Mouse (Mus musculus): ENCODE results near the gene Tex2. TPM values are rescaled to one million over a fixed set of nuclear protein-coding genes. Genes with fewer than 3 reads are reported as not detected.

Tex2 gene
- polyA plus RNA-seq, 1 experiment = 33.0 TPM

DNA sequence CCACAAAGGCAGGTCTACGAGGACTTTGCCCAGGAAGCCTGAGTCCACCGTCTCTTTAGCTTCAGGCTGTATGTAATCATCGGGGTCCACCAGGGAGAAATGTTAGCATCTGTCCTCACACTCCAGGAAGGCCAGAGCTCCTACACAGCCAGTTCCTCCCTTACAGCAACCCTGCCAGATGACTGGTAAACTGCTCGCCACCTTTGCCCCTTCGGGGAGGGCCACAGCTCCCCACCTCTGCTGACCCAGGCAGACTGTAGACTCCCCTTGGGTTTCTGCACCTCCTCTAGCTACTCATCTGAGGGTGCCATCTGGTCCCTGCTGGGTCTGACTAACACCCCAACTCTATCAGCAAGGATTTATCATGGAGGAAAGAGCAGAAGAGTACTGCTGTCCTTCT, 83.4 kb downstream of the Tex2 start:
- TF ChIP-seq CTCF (conservative IDR thresholded peaks at IDR 0.05; ENCODE audit: insufficient read depth, insufficient read length, low read depth, low read length) (no peak), POLR2A (IDR thresholded peaks at IDR 0.05; ENCODE audit: low read depth, low read length) (no peak)
- no peak overlapping the region for H3K4me3 ChIP-seq (ENCODE audit: insufficient read depth, low read depth, low read length)
- 56% methylated on average over 5 of the region's 5 CpGs for WGBS
- H3K4me1 ChIP-seq (ENCODE audit: control insufficient read depth, insufficient read depth, low read length) = peaks cover 42% of the 10 kb centered on the region
- no peaks in the 10 kb centered on the region for H3K36me3 ChIP-seq (ENCODE audit: control insufficient read depth, insufficient read depth, low read length)
- H3K27ac ChIP-seq (ENCODE audit: insufficient read depth, low read depth, low read length) = peak overlapping the region; percentile 41; the same call in 1 of the 2 replicates
- H3K27me3 ChIP-seq (replicated peaks; ENCODE audit: control insufficient read depth, insufficient read depth, low read length) = no peaks in the 10 kb centered on the region
- peak; percentile 86 for DNase-seq

DNA sequence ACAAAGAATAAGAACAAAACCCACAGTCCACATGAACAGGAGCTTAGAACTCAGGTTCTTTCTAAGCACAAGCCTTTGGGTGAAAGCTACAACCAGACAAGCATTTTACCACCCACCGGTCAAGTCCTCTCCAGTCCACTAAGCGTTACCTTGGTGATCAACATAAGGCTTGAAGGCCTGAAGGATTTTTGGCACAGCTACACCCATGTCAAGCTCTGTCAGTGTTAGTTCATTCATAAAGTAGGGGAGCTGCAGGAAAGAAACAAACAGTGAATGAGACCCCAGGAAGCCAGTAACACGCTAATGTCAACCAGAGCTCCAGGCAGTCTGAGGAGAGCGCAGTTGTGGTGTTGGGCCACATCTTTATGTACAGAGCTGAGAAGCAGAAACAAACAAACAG, 84.1 kb downstream of the Tex2 start:
- no peaks in the 10 kb centered on the region for H3K36me3 ChIP-seq (ENCODE audit: control insufficient read depth, insufficient read depth, low read length)
- TF ChIP-seq POLR2A (IDR thresholded peaks at IDR 0.05; ENCODE audit: low read depth, low read length) = no peak
- no peak for TF ChIP-seq CTCF (conservative IDR thresholded peaks at IDR 0.05; ENCODE audit: insufficient read depth, insufficient read length, low read depth, low read length)
- H3K27ac ChIP-seq (ENCODE audit: insufficient read depth, low read depth, low read length) = peak overlapping the region; percentile 17; the same call in 1 of the 2 replicates
- 75% methylated on average over 4 of the region's 4 CpGs for WGBS
- no peak overlapping the region for H3K4me3 ChIP-seq (ENCODE audit: insufficient read depth, low read depth, low read length)
- no peak for DNase-seq
- no peaks in the 10 kb centered on the region for H3K27me3 ChIP-seq (replicated peaks; ENCODE audit: control insufficient read depth, insufficient read depth, low read length)
- H3K4me1 ChIP-seq (ENCODE audit: control insufficient read depth, insufficient read depth, low read length) = peaks cover 37% of the 10 kb centered on the region

DNA sequence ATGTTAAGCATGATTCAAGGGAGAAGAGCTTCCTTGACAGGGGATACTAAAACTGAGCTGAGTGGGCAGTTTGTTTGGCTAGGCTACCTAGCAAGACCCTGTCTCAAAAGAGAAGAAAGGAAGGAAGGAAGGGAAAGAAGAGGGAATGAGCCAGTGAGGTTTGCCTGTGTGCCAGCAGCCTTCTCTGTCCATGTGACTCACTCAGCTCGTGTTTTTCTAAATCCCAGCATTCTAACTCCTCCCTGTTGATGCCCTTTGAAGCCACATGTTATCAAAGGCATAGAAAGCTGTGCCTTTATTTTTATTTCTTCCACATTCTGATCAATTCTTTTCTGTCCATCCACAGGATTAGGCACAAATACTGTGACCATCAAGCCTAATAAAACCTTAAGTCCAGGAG, 85.3 kb downstream of the Tex2 start:
- H3K4me3 ChIP-seq (ENCODE audit: insufficient read depth, low read depth, low read length) = no peak overlapping the region
- 45% methylated on average over 1 of the region's 1 CpGs for WGBS
- peak; percentile 41 for DNase-seq
- peak overlapping the region; percentile 66; the same call in 1 of the 2 replicates for H3K27ac ChIP-seq (ENCODE audit: insufficient read depth, low read depth, low read length)
- no peaks in the 10 kb centered on the region for H3K27me3 ChIP-seq (replicated peaks; ENCODE audit: control insufficient read depth, insufficient read depth, low read length)
- H3K4me1 ChIP-seq (ENCODE audit: control insufficient read depth, insufficient read depth, low read length) = peaks cover 33% of the 10 kb centered on the region
- no peak for TF ChIP-seq CTCF (conservative IDR thresholded peaks at IDR 0.05; ENCODE audit: insufficient read depth, insufficient read length, low read depth, low read length)
- TF ChIP-seq POLR2A (IDR thresholded peaks at IDR 0.05; ENCODE audit: low read depth, low read length) = no peak
- H3K36me3 ChIP-seq (ENCODE audit: control insufficient read depth, insufficient read depth, low read length) = no peaks in the 10 kb centered on the region

DNA sequence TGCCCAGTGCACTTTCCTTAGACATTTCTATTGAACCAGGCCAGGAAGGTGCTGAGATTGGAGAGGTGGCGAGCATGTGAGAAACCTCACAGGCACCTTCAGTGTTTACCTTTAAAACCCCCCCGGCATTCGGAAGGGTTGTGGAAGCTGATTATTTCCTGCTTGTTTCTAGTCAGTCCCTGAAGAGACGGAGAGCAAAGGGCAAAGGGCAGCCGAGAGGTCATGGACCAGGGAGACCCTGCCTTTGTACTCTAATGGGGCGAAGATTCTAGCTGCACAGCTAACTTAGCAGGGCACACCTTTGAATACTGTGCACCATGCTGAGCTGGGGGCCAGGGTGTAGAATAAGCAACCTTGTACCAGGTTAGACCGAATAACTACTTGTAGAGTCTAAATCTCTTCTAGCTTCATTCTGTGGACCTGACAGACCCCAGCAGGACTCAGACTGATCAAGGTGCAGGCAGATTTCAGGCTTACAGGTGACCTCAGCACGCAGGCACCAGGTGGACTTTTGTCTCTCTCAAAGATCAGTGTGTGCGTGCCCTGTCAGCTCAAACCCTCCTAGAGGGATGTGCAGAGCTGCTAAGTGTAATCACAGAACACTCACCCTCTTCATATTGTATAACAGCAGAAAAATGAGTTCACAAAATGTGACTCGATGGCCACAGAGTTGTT, 85.9 kb downstream of the Tex2 start:
- H3K27ac ChIP-seq (ENCODE audit: insufficient read depth, low read depth, low read length) = peak overlapping the region; percentile 66; the same call in 1 of the 2 replicates
- no peak for TF ChIP-seq CTCF (conservative IDR thresholded peaks at IDR 0.05; ENCODE audit: insufficient read depth, insufficient read length, low read depth, low read length)
- TF ChIP-seq POLR2A (IDR thresholded peaks at IDR 0.05; ENCODE audit: low read depth, low read length) = no peak
- WGBS = 52% methylated on average over 10 of the region's 10 CpGs
- no peaks in the 10 kb centered on the region for H3K27me3 ChIP-seq (replicated peaks; ENCODE audit: control insufficient read depth, insufficient read depth, low read length)
- no peak overlapping the region for H3K4me3 ChIP-seq (ENCODE audit: insufficient read depth, low read depth, low read length)
- peaks cover 27% of the 10 kb centered on the region for H3K4me1 ChIP-seq (ENCODE audit: control insufficient read depth, insufficient read depth, low read length)
- H3K36me3 ChIP-seq (ENCODE audit: control insufficient read depth, insufficient read depth, low read length) = no peaks in the 10 kb centered on the region
- DNase-seq = peak; percentile 64

DNA sequence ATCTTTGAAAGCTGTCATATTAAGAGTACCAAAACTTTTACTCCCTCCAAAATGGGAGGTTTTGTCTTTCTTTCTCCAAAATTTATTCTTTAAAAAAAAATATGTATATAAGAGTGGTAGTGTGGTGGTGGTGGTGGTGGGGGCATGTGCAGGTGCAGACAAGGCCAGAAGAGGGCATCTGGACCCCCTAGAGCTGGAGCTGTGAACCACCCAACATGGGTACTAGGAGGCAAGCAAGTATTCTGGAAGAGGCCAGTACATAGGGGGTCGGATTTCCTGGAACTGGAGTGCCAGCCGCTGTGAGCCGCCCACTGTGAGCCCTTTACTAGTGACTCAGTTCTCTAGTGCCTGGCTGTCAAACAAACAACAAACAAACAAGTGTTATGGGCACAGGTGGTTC, 90.7 kb downstream of the Tex2 start:
- no peak overlapping the region for H3K4me3 ChIP-seq (ENCODE audit: insufficient read depth, low read depth, low read length)
- WGBS = 66% methylated on average over 3 of the region's 3 CpGs
- 0 out of 2 replicates have a peak, but pooled peaks cover 1% of the 10 kb centered on the region for H3K36me3 ChIP-seq (ENCODE audit: control insufficient read depth, insufficient read depth, low read length)
- no peak overlapping the region for H3K27ac ChIP-seq (ENCODE audit: insufficient read depth, low read depth, low read length)
- no peak for TF ChIP-seq POLR2A (IDR thresholded peaks at IDR 0.05; ENCODE audit: low read depth, low read length)
- no peak for TF ChIP-seq CTCF (conservative IDR thresholded peaks at IDR 0.05; ENCODE audit: insufficient read depth, insufficient read length, low read depth, low read length)
- no peak for DNase-seq
- H3K4me1 ChIP-seq (ENCODE audit: control insufficient read depth, insufficient read depth, low read length) = peaks cover 7% of the 10 kb centered on the region; the same call in 1 of the 2 replicates
- no peaks in the 10 kb centered on the region for H3K27me3 ChIP-seq (replicated peaks; ENCODE audit: control insufficient read depth, insufficient read depth, low read length)

DNA sequence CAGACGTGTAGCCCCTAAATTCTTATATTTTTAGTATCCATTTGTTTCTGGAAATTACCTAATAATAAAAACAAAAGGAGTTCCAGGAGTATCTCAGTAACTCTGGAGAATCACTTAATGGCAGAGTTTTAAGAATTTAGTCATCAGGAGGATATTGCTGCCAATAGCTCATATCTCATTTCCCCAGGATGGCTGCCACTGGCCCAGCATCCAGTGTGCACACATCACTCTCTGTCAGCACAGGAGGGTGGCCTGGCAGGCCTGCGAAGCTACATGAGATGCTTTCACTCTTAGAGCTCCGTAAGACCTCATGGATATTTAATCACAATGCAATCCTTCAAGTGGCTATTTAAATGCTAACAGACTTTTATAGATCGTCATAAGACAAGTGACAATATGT, 91.6 kb downstream of the Tex2 start:
- Histone ChIP-seq H3K4me3 (ENCODE audit: insufficient read depth, low read depth, low read length) (no peak overlapping the region), H3K4me1 (ENCODE audit: control insufficient read depth, insufficient read depth, low read length) (no peaks in the 10 kb centered on the region), H3K36me3 (ENCODE audit: control insufficient read depth, insufficient read depth, low read length) (0 out of 2 replicates have a peak, but pooled peaks cover 1% of the 10 kb centered on the region), H3K27ac (ENCODE audit: insufficient read depth, low read depth, low read length) (no peak overlapping the region), H3K27me3 (replicated peaks; ENCODE audit: control insufficient read depth, insufficient read depth, low read length) (no peaks in the 10 kb centered on the region)
- no peak for DNase-seq
- WGBS = 66% methylated on average over 4 of the region's 4 CpGs
- no peak for TF ChIP-seq CTCF (conservative IDR thresholded peaks at IDR 0.05; ENCODE audit: insufficient read depth, insufficient read length, low read depth, low read length)
- no peak for TF ChIP-seq POLR2A (IDR thresholded peaks at IDR 0.05; ENCODE audit: low read depth, low read length)

DNA sequence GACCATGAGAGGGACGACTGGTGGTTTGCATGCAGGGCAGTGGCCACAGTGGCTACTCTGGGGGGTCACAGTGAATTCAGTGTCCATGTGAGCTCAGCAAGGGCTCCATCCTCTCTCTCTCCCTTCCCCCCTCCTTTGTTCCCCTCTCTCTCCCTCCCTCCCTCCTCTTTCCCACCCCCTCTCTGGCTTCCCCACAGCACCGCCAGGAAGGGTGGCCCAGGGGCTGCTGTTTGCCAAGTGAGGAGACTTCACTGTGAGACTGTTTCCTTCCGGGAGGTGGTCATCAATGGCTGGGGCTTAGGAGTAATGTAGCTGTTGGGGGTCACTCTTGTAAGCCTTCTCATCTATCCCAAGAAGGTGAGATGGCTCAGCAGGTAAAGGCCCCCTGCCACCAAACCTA, 92.8 kb downstream of the Tex2 start:
- Histone ChIP-seq H3K27ac (ENCODE audit: insufficient read depth, low read depth, low read length) (no peak overlapping the region), H3K36me3 (ENCODE audit: control insufficient read depth, insufficient read depth, low read length) (0 out of 2 replicates have a peak, but pooled peaks cover 1% of the 10 kb centered on the region), H3K27me3 (replicated peaks; ENCODE audit: control insufficient read depth, insufficient read depth, low read length) (no peaks in the 10 kb centered on the region), H3K4me1 (ENCODE audit: control insufficient read depth, insufficient read depth, low read length) (no peaks in the 10 kb centered on the region), H3K4me3 (ENCODE audit: insufficient read depth, low read depth, low read length) (no peak overlapping the region)
- TF ChIP-seq CTCF (conservative IDR thresholded peaks at IDR 0.05; ENCODE audit: insufficient read depth, insufficient read length, low read depth, low read length) (no peak), POLR2A (IDR thresholded peaks at IDR 0.05; ENCODE audit: low read depth, low read length) (no peak)
- DNase-seq = no peak
- WGBS = 68% methylated on average over 3 of the region's 3 CpGs
